Mouse (Mus musculus): ENCODE measurements around the gene Pak1ip1.

GRCm38 (mm10) chr13:40986081-40986480 is 14.7 kb upstream of the Pak1ip1 start:
- TF ChIP-seq EP300 (IDR thresholded peaks at IDR 0.05) (no peak), CTCF (IDR thresholded peaks at IDR 0.05) (no peak)

Measured in lung, postnatal 0 days (tissue).